Mouse (Mus musculus) erythroblast, adult 5-6 weeks (primary cell): ENCODE results near the gene Tdrd7. TPM values are rescaled to one million over a fixed set of nuclear protein-coding genes. Genes with fewer than 3 reads are reported as not detected.

Experiments used
- ATAC-seq: replicated peaks from 2 replicates; pipeline ENCODE4 v1.8.0; 2016; ENCODE audit warnings: moderate number of reproducible peaks, mild to moderate bottlenecking, moderate TSS enrichment, inconsistent platforms; ENCODE audit not compliant: poor library complexity, low FRiP score, severe bottlenecking
- total RNA-seq, 2 experiments: library from RNA; stranded (forward) in 1 of 2; stranded (reverse) in 1 of 2; fragments of 150-400 nt in 1 of 2; fragments of 200-764, 138-1000 nt in 1 of 2; gene quantifications; 2 replicates each; pipeline versions ENCODE4 v1.2.3 to v1.2.4; 2015 to 2017; ENCODE audit warnings: low replicate concordance in 2 of 2

The Tdrd7 gene
- total RNA-seq, 2 experiments from 2014 or later = 11.4 to 14.2 TPM

- ATAC-seq = no peak
Measured at GRCm38 (mm10) chr4:46072631-46073030, 107.5 kb downstream of the Tdrd7 start.

- ATAC-seq = no peak
Measured at GRCm38 (mm10) chr4:46073736-46074135, 108.6 kb downstream of the Tdrd7 start.

- no peak for ATAC-seq
Measured at GRCm38 (mm10) chr4:46075664-46076063, 110.5 kb downstream of the Tdrd7 start.

- no peak for ATAC-seq
Measured at GRCm38 (mm10) chr4:46076892-46077291, 111.8 kb downstream of the Tdrd7 start.

GRCm38 (mm10) chr4:46080261-46080660 lies 115.1 kb downstream of the Tdrd7 start:
- ATAC-seq = no peak

- ATAC-seq = no peak
Measured at GRCm38 (mm10) chr4:46082555-46082954, 117.4 kb downstream of the Tdrd7 start.

Other genes with a start within 250 kb of the Tdrd7 start
- gene Aldh1b1, start 166.3 kb upstream of the Tdrd7 start, total RNA-seq (2015; ENCODE audit: low replicate concordance) = 1.3 TPM in 2 replicates
- gene Aldh1b1, start 166.3 kb upstream of the Tdrd7 start, total RNA-seq (2017; ENCODE audit: low replicate concordance) = 1.6 and 2.2 TPM in 2 replicates
- not detected in 2 replicates for gene Igfbpl1, start 138.4 kb upstream of the Tdrd7 start, total RNA-seq (2015; ENCODE audit: low replicate concordance)
- not detected in 2 replicates for gene Igfbpl1, start 138.4 kb upstream of the Tdrd7 start, total RNA-seq (2017; ENCODE audit: low replicate concordance)
- gene Stra6l, start 116.7 kb upstream of the Tdrd7 start, total RNA-seq (2015; ENCODE audit: low replicate concordance) = not detected in 2 replicates
- gene Stra6l, start 116.7 kb upstream of the Tdrd7 start, total RNA-seq (2017; ENCODE audit: low replicate concordance) = not detected in 2 replicates
- gene Ccdc180, start 75.0 kb upstream of the Tdrd7 start, total RNA-seq (2015; ENCODE audit: low replicate concordance) = 0.38 and 0.63 TPM in 2 replicates
- not detected in 2 replicates for gene Ccdc180, start 75.0 kb upstream of the Tdrd7 start, total RNA-seq (2017; ENCODE audit: low replicate concordance)
- 129 and 139 TPM in 2 replicates for gene Tmod1, start 73.6 kb downstream of the Tdrd7 start, total RNA-seq (2015; ENCODE audit: low replicate concordance)
- gene Tmod1, start 73.6 kb downstream of the Tdrd7 start, total RNA-seq (2017; ENCODE audit: low replicate concordance) = 146 and 185 TPM in 2 replicates
- gene Ncbp1, start 173.3 kb downstream of the Tdrd7 start, total RNA-seq (2015; ENCODE audit: low replicate concordance) = 11.9 and 23.0 TPM in 2 replicates
- gene Ncbp1, start 173.3 kb downstream of the Tdrd7 start, total RNA-seq (2017; ENCODE audit: low replicate concordance) = 21.2 and 28.8 TPM in 2 replicates
- 2.1 and 6.1 TPM in 2 replicates for gene Tstd2, start 173.4 kb downstream of the Tdrd7 start, total RNA-seq (2015; ENCODE audit: low replicate concordance)
- gene Tstd2, start 173.4 kb downstream of the Tdrd7 start, total RNA-seq (2017; ENCODE audit: low replicate concordance) = 5.0 and 9.8 TPM in 2 replicates
- gene Xpa, start 231.0 kb downstream of the Tdrd7 start, total RNA-seq (2015; ENCODE audit: low replicate concordance) = 25.5 and 54.0 TPM in 2 replicates
- 88.6 and 102 TPM in 2 replicates for gene Xpa, start 231.0 kb downstream of the Tdrd7 start, total RNA-seq (2017; ENCODE audit: low replicate concordance)